ENCODE assay signal across 14 mouse cellular contexts in genomic region chr5:114415606-114416005, GRCm38 (mm10).
"Had no signal": no experiment of that assay in that cellular context is flagged by ENCODE, and none has a peak within 500 bp of the region (broad histone marks: within the 10 kb centered on the region; RNA-seq: fewer than 3 reads in every experiment).

No protein-coding gene starts in this region.

- H3K9me3 ChIP-seq: midbrain, embryonic 13.5 days; midbrain, embryonic 15.5 days; neural tube, embryonic 12.5 days had no signal

- H3K4me1 ChIP-seq: midbrain, embryonic 13.5 days; midbrain, embryonic 15.5 days; neural tube, embryonic 12.5 days had no signal

- H3K27ac ChIP-seq: midbrain, embryonic 13.5 days; midbrain, embryonic 15.5 days; neural tube, embryonic 12.5 days had no signal

- H3K9ac ChIP-seq: lung, embryonic 14.5 days; midbrain, embryonic 13.5 days; midbrain, embryonic 15.5 days; neural tube, embryonic 12.5 days had no signal

- ATAC-seq: midbrain, embryonic 13.5 days; midbrain, embryonic 15.5 days had no signal

- H3K4me3 ChIP-seq: midbrain, embryonic 13.5 days; midbrain, embryonic 15.5 days; neural tube, embryonic 12.5 days had no signal

- H3K4me2 ChIP-seq: lung, embryonic 14.5 days; midbrain, embryonic 11.5 days; midbrain, embryonic 13.5 days; midbrain, embryonic 15.5 days; neural tube, embryonic 12.5 days had no signal

- H3K27me3 ChIP-seq: midbrain, embryonic 13.5 days; midbrain, embryonic 15.5 days; neural tube, embryonic 12.5 days had no signal

- DNase-seq: lung, adult 18-20 months; lung, embryonic 14.5 days; lung, postnatal 10 days; lung, postnatal 4 days; right cerebral cortex, postnatal 25 days; right cerebral cortex, postnatal 4 days; spleen, adult 18-20 months; thymus, adult 2 months; thymus, postnatal 25 days; thymus, postnatal 4 days had no signal
